Mouse (Mus musculus): ENCODE measurements around the gene Akap8.
A peak's percentile ranks its signal among the peaks of the same experiment; 100 is the strongest.

The Akap8 gene

GRCm38 (mm10) chr17:32320597-32321389 is at the start of gene Akap8:
Gene Akap8 (minus strand): TSS chr17:32321238.
- peak; percentile 98 to 99 for DNase-seq

DNA sequence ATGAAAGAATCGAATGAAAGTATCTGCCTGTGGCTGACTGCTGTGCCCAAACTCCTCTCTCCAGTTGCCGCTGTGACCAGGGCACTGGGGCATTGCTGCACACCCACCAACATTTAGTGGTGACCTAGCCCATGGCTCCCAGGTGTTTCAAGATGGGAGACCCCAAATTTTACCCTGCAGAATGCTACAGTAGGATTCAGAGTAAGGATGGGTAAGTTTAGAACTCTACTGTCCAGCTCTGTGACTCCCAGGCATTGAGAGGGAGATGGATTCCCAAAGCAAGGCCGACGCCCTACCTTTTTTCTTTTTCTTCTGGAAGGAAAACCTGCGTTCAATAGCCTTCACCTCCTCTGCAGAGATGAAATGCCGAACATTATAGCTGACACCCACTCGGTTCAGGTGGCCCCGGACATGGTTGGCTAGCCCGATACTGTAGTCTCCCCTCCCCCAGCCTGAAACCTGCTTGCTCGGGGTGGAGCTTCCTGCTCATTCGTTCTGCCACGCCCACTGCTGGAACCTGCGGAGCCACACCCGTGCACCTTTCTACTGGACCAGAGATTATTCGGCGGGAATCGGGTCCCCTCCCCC is 48.0 kb upstream of the Akap8 start:
- no peak for DNase-seq

DNA sequence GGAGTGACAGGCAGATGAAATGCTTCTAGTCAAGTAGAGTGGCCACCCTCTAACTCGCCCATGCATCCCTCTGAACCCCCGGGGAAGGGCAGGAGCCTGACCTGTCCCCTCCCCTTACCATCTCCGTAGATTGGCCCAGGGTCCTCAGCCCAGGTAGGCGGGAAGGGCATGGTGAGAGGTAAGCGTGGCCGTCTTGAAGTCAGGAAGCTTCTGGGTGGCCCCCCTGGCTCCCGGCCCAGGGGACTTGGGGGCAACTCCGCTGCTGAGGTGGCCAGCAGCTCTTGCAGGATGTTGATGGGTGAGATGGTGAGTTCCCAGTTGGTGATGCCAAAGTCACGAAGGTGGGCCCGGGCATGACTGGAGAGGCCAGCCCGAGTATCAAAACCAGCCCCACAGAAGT is 46.7 kb upstream of the Akap8 start:
- no peak for DNase-seq

DNA sequence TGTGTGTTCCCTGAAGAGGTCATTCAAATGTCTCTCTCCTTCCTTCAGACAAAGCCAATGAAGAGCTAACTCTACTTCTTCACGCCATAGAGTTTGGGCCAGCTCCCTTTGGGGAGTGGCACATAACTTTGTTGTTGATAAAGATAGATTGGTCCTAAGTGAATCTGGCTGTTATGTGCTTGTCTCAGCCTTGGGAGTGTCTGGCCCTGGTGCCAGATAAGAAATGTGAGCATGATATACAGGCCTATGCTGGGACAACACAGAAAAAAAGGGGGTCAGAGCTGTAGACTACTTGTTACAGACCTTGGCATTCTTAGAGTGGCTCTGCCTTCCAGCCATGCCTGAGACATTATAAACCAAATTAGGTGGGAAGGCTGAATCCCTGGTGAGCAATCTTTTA is 44.3 kb upstream of the Akap8 start:
- no peak for DNase-seq

DNA sequence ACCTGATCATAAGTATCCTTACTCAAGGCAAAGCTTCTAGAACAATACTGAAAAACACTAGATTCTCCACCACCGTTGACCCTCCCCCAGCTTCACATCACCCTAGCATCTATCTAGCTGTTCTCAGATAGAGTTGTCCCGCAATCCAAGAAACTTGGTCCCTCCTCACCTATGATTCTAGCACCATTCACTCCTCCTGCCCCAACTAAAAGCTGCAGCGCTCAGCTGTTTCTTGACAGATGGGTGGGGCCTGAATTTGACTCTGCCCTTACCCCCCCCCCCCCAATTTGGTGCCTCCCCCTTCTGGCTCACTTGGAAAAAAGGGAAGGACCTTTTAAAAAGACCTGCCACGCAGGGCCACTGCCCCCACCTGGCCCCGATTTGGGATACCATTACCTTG is 43.8 kb upstream of the Akap8 start:
- no peak for DNase-seq

GRCm38 (mm10) chr17:32364331-32364730 is 43.3 kb upstream of the Akap8 start:
- peak; percentile 89 to 95 for DNase-seq

DNA sequence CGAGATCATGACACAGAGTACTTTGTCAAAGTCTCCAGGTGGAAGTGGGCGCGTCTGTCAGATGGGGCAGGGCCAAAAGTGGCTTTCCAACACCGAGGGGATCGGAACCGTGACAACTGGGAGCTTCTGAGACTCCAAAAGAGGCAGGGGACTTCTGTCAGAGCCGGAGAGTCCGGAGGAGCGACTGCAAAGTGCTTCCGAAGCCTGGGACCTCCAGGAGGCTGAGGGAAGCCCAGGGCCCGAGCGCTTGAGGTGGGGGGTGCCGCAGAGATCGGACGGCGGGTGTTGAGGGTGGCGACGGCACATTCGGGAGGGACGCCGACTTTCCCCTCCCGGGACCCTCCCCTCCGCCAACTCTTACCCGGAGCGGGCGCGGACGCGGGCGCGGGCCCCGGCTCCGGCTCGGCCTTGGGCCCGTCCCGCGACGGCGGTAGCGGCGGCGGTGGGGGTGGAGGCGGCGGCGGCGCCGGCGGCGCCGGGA is 42.8 kb upstream of the Akap8 start:
- DNase-seq, result peak in 1 of 2 experiments; percentile 44

GRCm38 (mm10) chr17:32362686-32363085 is 41.6 kb upstream of the Akap8 start:
- DNase-seq, result no peak

DNA sequence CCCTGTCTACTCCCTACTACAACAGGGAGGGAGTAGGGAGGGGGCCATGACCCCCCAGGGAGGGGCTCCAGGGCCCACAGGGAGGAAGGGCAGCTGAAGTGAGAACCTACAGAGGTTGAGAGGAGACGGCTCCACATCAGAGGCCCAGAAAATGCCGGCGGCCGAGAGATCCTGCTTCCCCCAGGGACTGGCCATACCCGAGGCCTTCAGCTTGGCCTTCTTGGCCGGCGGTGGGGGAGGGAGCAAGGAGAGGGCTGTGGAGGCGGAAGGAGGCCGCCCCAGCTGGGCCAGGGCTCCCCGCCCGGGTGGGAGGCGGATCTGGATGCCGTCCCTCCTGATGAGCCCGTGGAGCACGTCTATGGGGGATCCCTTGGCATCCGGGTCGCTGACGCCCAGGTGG is 38.9 kb upstream of the Akap8 start:
- peak in 1 of 2 experiments; percentile 40 for DNase-seq

DNA sequence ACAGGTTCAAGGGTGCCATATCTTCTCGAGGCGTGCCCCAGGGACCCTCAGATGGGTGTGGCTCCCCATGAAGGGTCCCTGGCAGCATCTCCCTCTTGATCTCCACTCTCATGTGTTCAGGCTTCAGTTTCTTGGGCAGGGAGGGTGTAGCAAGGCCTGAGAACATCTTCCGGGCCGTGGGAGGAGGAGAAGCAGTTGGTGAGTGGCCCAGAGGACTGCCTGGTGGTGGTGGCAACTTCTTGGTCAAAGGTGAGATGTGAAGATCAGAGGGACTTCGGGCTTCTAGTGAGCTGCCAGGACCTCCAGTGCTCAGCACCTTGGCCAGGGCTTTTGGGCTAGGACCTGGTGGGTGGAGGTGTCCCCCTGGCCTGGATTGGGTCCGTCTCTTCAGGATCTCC is 37.9 kb upstream of the Akap8 start:
- DNase-seq, result no peak

DNA sequence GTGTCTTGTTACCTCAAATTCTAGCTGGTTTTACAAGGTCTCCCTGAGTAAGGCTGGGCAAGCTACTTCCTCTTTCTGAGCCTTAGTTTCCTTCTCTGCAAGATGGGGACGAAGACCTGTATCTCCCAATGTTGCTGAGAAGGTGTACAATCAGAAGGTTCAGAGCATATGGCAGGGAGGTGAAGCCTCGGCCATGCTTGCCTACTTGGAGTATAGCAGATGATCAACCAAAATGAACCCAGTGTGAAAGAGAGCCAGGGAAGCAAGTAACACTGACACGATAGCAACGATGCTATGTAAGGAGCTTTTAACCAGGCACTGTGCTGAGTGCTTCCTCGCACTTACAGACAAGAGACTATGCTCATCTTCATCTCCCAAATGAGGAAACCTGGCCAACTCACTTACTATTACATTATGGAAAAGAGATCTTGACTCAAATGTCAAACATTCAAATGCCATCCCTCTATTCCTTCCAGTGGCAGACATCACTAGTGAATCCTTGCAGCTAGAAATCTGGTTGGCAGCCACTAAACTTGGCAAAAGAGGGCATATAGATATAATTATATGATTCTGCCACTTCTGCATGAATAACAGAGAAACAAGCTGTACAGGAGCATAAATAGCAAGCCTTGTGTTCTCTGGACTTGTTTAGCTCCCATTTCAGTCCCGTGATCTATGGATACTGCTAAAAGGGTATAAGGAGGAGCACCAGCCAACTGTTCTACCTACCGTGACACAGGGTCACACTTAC is 37.3 kb upstream of the Akap8 start:
- no peak for DNase-seq

- DNase-seq, result no peak
Observed at GRCm38 (mm10) chr17:32356766-32357760, 36.0 kb upstream of the Akap8 start.

DNA sequence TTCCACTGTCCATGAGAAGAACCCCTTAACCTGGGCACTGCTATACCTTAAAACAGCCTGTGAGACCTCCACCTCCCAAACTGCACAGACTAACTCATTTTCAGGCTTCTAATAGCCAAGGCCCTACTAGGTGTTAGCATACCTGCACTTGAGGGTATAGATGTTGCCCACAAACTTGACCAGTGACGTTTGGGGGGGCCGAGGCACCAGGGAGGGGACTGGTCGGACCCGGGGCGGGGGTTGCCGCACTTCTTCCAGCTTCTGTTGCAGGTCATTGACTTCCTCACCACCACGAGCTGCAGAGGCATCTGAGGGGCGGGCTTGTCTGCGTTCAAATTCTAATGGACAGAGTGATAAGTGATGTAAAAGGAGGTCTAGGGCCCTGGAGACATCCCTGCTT is 35.2 kb upstream of the Akap8 start:
- no peak for DNase-seq

- peak in 1 of 2 experiments; percentile 13 for DNase-seq
Observed at GRCm38 (mm10) chr17:32355031-32355430, 34.0 kb upstream of the Akap8 start.

GRCm38 (mm10) chr17:32354211-32354610 is 33.2 kb upstream of the Akap8 start:
- DNase-seq, result no peak

DNA sequence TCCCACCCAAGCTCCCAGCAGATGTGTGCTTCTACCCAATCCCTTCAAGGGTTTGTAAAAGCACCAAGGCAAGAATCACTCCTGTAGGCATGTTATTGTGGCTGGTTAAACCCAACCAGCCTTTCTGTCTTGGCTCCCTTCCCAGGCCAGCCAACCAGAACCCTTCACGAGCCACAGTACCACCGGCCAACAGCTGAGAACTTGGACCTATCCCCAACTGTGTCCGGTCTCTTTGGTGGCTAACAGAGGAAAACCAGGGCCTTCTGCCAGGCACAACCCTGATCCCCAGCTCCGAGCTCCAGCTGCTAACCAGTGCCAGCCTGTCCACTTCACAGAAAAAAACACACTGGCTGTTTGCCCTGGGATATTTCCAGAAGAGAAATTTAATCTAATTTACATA is 32.7 kb upstream of the Akap8 start:
- peak; percentile 94 to 97 for DNase-seq

GRCm38 (mm10) chr17:32351726-32352125 is 30.7 kb upstream of the Akap8 start:
- DNase-seq, result no peak

- no peak for DNase-seq
Observed at GRCm38 (mm10) chr17:32351269-32351668, 30.2 kb upstream of the Akap8 start.

GRCm38 (mm10) chr17:32350382-32350983 is 29.4 kb upstream of the Akap8 start, which contains the start of gene Akap8l:
Gene Akap8l (minus strand): TSS chr17:32350607.
- peak; percentile 98 for DNase-seq

- DNase-seq, result no peak
Observed at GRCm38 (mm10) chr17:32349851-32350381, 28.9 kb upstream of the Akap8 start.

DNA sequence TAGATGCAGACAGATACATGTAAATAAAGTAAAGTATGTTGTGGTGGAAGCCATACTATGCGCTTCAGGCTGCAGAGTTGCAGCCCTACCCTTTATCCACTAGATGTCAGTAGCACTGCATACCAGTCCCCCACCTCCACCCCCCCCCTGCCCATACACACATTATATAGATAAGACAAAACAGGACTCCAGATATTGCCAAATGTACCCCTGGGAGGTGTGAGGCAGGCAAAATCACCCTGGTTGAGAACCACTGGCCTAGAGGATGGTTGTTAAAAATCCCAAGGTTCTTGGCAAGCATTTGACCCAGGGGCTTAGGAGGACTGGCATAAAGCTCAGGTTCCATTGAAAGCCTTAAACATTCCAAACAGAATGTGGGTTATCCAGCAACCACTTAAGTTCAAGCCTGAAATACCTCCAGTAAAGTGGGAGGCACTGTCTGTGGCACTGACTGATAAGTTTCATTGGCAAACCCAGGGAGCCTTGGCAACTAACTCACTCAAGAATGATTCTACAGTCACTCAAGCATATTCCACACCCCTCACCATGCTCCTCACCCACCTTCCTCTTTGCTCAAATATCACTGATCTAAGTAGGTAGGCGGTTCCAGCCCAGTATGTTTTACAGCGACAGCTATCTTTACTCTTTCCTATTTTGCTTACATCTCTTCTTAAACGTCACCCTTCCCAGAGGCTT is 28.1 kb upstream of the Akap8 start:
- DNase-seq, result peak in 1 of 2 experiments; percentile 43
